Comparison of ENCODE assay signal across 29 mouse cellular contexts in genomic region chr3:117020319-117020718, GRCm38 (mm10). TPM values are rescaled to one million over a fixed set of nuclear protein-coding genes. Genes with fewer than 3 reads are reported as not detected.
"Had no signal": no experiment of that assay in that cellular context is flagged by ENCODE, and none has a peak within 500 bp of the region (broad histone marks: within the 10 kb centered on the region; RNA-seq: fewer than 3 reads in every experiment).

No protein-coding gene starts in this region.

- H3K4me1 ChIP-seq: limb, embryonic 10.5 days; limb, embryonic 13.5 days; liver, embryonic 12.5 days; liver, embryonic 15.5 days; midbrain, embryonic 12.5 days; midbrain, embryonic 15.5 days; neural tube, embryonic 12.5 days; neural tube, embryonic 15.5 days had no signal

- DNase-seq: kidney, postnatal 25 days; layer of hippocampus, adult 9-11 months; liver; lung, adult 18-20 months; right cerebral cortex, adult 18-20 months; right cerebral cortex, postnatal 14 days; right cerebral cortex, postnatal 4 days; thymus, adult 2 months; thymus, postnatal 14 days; thymus, postnatal 4 days had no signal

- H3K4me3 ChIP-seq: layer of hippocampus, adult 2 months; limb, embryonic 10.5 days; limb, embryonic 13.5 days; liver, embryonic 12.5 days; liver, embryonic 15.5 days; midbrain, embryonic 12.5 days; midbrain, embryonic 15.5 days; neural tube, embryonic 12.5 days; neural tube, embryonic 15.5 days had no signal

- H3K9ac ChIP-seq: limb, embryonic 13.5 days; liver, embryonic 12.5 days; liver, embryonic 15.5 days; midbrain, embryonic 12.5 days; midbrain, embryonic 15.5 days; neural tube, embryonic 12.5 days; neural tube, embryonic 15.5 days had no signal

- ATAC-seq: liver, embryonic 12.5 days; midbrain, embryonic 15.5 days had no signal

- H3K27ac ChIP-seq: kidney, postnatal 0 days; layer of hippocampus, adult 2 months; limb, embryonic 10.5 days; limb, embryonic 13.5 days; liver, embryonic 12.5 days; liver, embryonic 15.5 days; macrophage; midbrain, embryonic 12.5 days; midbrain, embryonic 15.5 days; neural tube, embryonic 12.5 days; neural tube, embryonic 15.5 days; stomach, postnatal 0 days had no signal

- H3K9me3 ChIP-seq: limb, embryonic 10.5 days; limb, embryonic 13.5 days; liver, embryonic 12.5 days; liver, embryonic 15.5 days; neural tube, embryonic 12.5 days had no signal

- H3K4me2 ChIP-seq: limb, embryonic 13.5 days; liver, embryonic 12.5 days; liver, embryonic 15.5 days; midbrain, embryonic 12.5 days; midbrain, embryonic 15.5 days; neural tube, embryonic 12.5 days; neural tube, embryonic 15.5 days had no signal

- H3K36me3 ChIP-seq: limb, embryonic 10.5 days; limb, embryonic 13.5 days; liver, embryonic 12.5 days; liver, embryonic 15.5 days; midbrain, embryonic 12.5 days; midbrain, embryonic 15.5 days; neural tube, embryonic 12.5 days; neural tube, embryonic 15.5 days had no signal

- H3K27me3 ChIP-seq: limb, embryonic 13.5 days; liver, embryonic 12.5 days; liver, embryonic 15.5 days; midbrain, embryonic 12.5 days; midbrain, embryonic 15.5 days; neural tube, embryonic 12.5 days; neural tube, embryonic 15.5 days had no signal

RNA-seq across cellular contexts. Expression of gene Palmd, which starts 51.5 kb away (rescaled TPM):
- total RNA-seq: megakaryocyte, adult 5-6 weeks had no signal
- polyA plus RNA-seq: macrophage had no signal

RNA-seq across cellular contexts. Expression of gene 4930455H04Rik, which starts 52.3 kb away (rescaled TPM):
- total RNA-seq: layer of hippocampus, adult 2 months; layer of hippocampus, postnatal 25 days; left cerebral cortex, adult 18-20 months; left cerebral cortex, postnatal 25 days; megakaryocyte, adult 5-6 weeks had no signal
- polyA plus RNA-seq: kidney, postnatal 0 days; large intestine, adult 2 months; limb, embryonic 10.5 days; limb, embryonic 13.5 days; liver, embryonic 12.5 days; liver, embryonic 15.5 days; lung, embryonic 16.5 days; macrophage; midbrain, embryonic 12.5 days; midbrain, embryonic 15.5 days; neural tube, embryonic 12.5 days; neural tube, embryonic 15.5 days; stomach, embryonic 14.5 days; thymus, adult 2 months had no signal
